Mouse (Mus musculus): ENCODE data around the gene Epb41. TPM values are rescaled to one million over a fixed set of nuclear protein-coding genes. Genes with fewer than 3 reads are reported as not detected.
A peak's percentile ranks its signal among the peaks of the same experiment; 100 is the strongest.

Gene Epb41
- polyA plus RNA-seq, 1 experiment from 2014 or later: 133 TPM

DNA sequence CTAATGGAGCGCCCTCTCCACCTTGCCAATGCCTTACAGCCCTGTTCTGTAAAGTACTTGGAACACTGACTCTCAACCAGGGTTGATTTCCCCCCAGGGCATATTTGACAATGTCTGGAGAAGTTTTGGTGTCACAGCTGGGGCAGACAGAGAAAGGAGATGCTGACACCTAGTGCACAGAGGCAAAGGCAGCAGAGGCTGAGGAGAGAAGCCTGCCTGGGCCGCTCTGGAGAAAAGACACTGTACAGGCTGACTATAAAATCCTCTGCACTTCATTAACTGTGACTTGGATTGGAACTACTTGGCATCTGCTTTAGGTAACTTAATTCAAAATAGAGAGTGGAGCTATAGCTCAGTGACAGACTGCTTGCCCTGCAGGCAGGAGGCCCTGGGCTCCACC lies 106.2 kb downstream of the Epb41 start:
- no peaks in the 10 kb centered on the region for H3K27me3 ChIP-seq (replicated peaks; ENCODE audit: low read depth, poor library complexity, severe bottlenecking)
- DNase-seq (ENCODE audit: low spot score): no peak
- H3K27ac ChIP-seq (replicated peaks): no peak overlapping the region
- peaks cover 97% of the 10 kb centered on the region for H3K36me3 ChIP-seq (replicated peaks)
- 89% methylated on average over 2 of the region's 2 CpGs for WGBS
- H3K4me1 ChIP-seq: no peaks in the 10 kb centered on the region
- no peak overlapping the region for H3K4me3 ChIP-seq
- H3K9me3 ChIP-seq: no peaks in the 10 kb centered on the region

DNA sequence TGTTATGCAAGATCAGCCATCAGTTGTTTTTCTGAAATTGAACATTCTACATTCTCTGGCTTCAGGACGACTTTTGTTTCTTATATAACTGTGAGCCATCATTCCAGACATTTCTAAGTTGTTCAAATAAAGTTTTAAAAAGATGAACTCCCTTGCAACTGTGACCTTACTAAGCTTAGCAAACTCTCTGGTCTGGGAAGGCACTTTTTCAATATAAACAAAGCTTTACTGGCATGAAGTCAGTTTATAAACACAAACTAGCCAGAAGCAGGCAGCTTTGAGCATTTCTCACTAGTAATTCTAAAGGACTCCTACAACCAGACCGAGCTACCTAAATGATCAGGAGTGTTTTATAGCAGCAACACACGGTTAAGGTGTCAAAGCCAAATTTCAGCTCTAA lies 118.0 kb downstream of the Epb41 start:
- peaks cover 89% of the 10 kb centered on the region for H3K36me3 ChIP-seq (replicated peaks)
- no peaks in the 10 kb centered on the region for H3K4me1 ChIP-seq
- H3K4me3 ChIP-seq: no peak overlapping the region
- 87% methylated on average over 3 of the region's 3 CpGs for WGBS
- no peaks in the 10 kb centered on the region for H3K27me3 ChIP-seq (replicated peaks; ENCODE audit: low read depth, poor library complexity, severe bottlenecking)
- no peak overlapping the region for H3K27ac ChIP-seq (replicated peaks)
- H3K9me3 ChIP-seq: no peaks in the 10 kb centered on the region
- DNase-seq (ENCODE audit: low spot score): no peak

DNA sequence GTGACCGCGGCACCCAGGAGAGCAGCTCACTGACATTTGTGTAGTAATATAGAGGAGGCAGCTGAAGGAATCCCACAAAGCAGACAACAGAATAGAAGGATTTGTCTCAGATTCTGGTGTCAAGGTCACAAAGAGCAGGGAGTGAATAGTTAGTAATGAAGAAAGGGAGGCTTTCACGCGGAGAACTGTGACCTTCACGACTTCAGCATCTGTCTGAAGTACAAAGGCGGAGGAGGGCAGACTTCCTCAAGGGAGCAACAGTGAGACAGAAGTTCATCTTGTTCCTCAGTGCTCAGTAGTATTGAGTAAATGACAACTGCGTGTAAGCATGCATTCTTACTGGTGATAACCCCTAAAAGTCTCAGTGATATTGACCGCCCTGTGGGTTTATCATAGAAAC lies 124.5 kb downstream of the Epb41 start:
- peaks cover 75% of the 10 kb centered on the region for H3K36me3 ChIP-seq (replicated peaks)
- H3K27me3 ChIP-seq (replicated peaks; ENCODE audit: low read depth, poor library complexity, severe bottlenecking): no peaks in the 10 kb centered on the region
- no peak overlapping the region for H3K4me3 ChIP-seq
- H3K27ac ChIP-seq (replicated peaks): no peak overlapping the region
- no peak for DNase-seq (ENCODE audit: low spot score)
- 74% methylated on average over 8 of the region's 8 CpGs for WGBS
- H3K9me3 ChIP-seq: no peaks in the 10 kb centered on the region
- peaks cover 18% of the 10 kb centered on the region for H3K4me1 ChIP-seq

DNA sequence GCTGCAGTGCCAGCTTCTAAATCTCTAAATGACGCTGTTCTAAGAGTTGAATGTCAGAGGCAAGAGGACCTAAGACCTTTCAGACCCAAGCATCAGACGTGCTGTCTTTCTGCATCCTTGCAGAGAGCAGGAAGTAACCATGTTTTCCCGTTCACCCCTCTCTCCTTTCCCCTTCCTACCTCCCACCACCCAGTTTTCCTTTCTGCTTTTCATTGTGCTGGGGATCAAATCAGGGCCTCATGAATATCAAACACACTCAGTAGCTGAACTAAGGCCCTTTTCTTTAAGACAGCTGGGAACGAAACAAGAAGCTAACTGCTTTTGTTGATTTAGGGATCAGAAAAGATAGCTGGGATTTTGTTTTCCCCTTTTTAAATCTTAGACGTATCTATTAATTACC lies 125.2 kb downstream of the Epb41 start:
- Histone ChIP-seq H3K4me3 (no peak overlapping the region), H3K4me1 (peaks cover 18% of the 10 kb centered on the region), H3K36me3 (replicated peaks) (peaks cover 72% of the 10 kb centered on the region), H3K9me3 (no peaks in the 10 kb centered on the region), H3K27ac (replicated peaks) (no peak overlapping the region), H3K27me3 (replicated peaks; ENCODE audit: low read depth, poor library complexity, severe bottlenecking) (no peaks in the 10 kb centered on the region)
- DNase-seq (ENCODE audit: low spot score): no peak
- WGBS: 51% methylated on average over 5 of the region's 5 CpGs

DNA sequence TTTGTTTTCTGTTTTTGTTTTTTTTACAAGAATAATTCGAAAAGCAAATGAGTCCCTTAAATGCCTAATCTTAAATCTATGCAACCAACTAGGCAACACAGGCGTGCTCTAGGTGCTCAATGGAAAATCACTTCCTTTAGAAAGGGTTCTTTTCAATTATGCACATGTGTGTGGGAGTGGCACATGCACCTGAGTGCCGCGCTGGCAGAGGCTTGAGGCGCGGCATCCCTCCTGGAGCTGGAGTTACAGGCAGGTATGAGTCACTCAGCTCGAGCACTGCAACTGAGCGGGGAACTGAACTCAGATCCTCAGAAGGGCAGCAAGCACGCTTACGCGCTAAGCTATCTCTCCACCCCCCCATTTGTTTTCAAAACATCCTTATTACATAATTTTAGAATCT lies 127.3 kb downstream of the Epb41 start:
- no peak for DNase-seq (ENCODE audit: low spot score)
- Histone ChIP-seq H3K9me3 (no peaks in the 10 kb centered on the region), H3K27me3 (replicated peaks; ENCODE audit: low read depth, poor library complexity, severe bottlenecking) (no peaks in the 10 kb centered on the region), H3K4me3 (no peak overlapping the region), H3K36me3 (replicated peaks) (peaks cover 64% of the 10 kb centered on the region), H3K27ac (replicated peaks) (no peak overlapping the region), H3K4me1 (peaks cover 18% of the 10 kb centered on the region)
- 91% methylated on average over 11 of the region's 11 CpGs for WGBS

DNA sequence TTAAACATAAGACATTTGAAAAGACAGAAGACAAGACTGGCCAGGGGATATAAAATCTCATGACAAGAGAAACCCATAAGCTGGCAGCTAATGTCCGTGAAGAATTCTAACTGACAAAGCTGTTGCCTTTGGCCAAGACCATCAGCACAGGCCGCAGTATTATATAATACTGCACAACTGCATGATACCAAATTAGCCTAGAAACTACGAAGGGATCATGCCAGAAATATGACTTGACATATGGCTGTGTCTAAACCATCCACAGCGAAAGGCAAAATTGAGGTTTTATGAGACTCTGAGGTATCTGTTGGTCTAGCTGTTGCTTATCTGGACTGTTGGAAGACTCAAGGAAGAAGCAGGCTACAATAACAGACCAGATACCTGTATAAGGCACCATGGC lies 134.3 kb downstream of the Epb41 start:
- 95% methylated on average over 4 of the region's 4 CpGs for WGBS
- no peak overlapping the region for H3K4me3 ChIP-seq

DNA sequence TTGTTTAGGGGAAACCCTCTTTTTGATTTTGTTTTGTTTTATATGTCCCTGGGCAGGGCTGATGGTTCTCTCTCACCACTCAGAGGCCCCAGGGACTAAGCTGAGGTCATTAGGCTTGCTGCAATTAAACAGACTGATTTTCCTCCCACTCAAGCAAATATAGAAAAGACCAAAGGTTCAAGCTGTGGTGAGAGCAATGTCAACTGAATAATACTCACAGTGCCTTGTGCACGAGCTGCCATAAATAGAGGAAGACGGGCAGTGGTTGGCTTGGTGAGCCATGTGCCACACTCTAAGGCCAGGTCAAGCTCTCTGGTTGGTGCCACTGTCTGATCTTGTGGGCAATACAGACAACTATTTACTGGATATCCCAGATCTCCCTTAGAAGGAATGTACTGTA lies 135.7 kb downstream of the Epb41 start:
- 89% methylated on average over 2 of the region's 2 CpGs for WGBS
- Histone ChIP-seq H3K4me1 (no peaks in the 10 kb centered on the region), H3K27me3 (replicated peaks; ENCODE audit: low read depth, poor library complexity, severe bottlenecking) (no peaks in the 10 kb centered on the region), H3K9me3 (no peaks in the 10 kb centered on the region), H3K27ac (replicated peaks) (no peak overlapping the region), H3K4me3 (no peak overlapping the region), H3K36me3 (replicated peaks) (peaks cover 80% of the 10 kb centered on the region)
- DNase-seq (ENCODE audit: low spot score): no peak

More for the DNA sequence above, 134.3 kb downstream of the Epb41 start:
- Histone ChIP-seq H3K27me3 (replicated peaks; ENCODE audit: low read depth, poor library complexity, severe bottlenecking) (no peaks in the 10 kb centered on the region), H3K4me1 (no peaks in the 10 kb centered on the region), H3K27ac (replicated peaks) (no peak overlapping the region), H3K36me3 (replicated peaks) (peaks cover 76% of the 10 kb centered on the region), H3K9me3 (no peaks in the 10 kb centered on the region)
- DNase-seq (ENCODE audit: low spot score): no peak

DNA sequence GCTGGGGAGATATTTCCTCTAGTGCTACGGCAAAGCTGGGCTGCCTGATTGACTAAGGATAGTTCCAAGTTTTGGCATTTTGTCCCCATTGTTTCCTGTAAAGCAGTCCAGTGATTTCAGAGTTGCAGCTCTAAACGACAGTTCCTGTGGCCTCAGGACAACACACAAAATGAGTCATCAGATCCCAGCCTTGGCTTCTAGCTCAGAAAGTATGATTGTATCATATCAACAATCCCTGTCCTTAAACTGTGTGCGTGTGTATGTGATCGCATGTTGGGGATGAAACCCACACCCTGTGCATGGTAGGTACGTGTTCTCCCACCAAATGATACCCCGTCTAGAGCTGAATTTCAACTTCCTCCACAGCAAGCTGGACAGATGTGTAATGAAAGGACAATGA lies 146.0 kb downstream of the Epb41 start:
- H3K27me3 ChIP-seq (replicated peaks; ENCODE audit: low read depth, poor library complexity, severe bottlenecking): peaks cover 13% of the 10 kb centered on the region
- no peak overlapping the region for H3K27ac ChIP-seq (replicated peaks)
- H3K4me3 ChIP-seq: no peak overlapping the region
- 88% methylated on average over 6 of the region's 6 CpGs for WGBS
- H3K4me1 ChIP-seq: peaks cover 28% of the 10 kb centered on the region
- H3K9me3 ChIP-seq: no peaks in the 10 kb centered on the region
- H3K36me3 ChIP-seq (replicated peaks): peaks cover 100% of the 10 kb centered on the region
- DNase-seq (ENCODE audit: low spot score): no peak

DNA sequence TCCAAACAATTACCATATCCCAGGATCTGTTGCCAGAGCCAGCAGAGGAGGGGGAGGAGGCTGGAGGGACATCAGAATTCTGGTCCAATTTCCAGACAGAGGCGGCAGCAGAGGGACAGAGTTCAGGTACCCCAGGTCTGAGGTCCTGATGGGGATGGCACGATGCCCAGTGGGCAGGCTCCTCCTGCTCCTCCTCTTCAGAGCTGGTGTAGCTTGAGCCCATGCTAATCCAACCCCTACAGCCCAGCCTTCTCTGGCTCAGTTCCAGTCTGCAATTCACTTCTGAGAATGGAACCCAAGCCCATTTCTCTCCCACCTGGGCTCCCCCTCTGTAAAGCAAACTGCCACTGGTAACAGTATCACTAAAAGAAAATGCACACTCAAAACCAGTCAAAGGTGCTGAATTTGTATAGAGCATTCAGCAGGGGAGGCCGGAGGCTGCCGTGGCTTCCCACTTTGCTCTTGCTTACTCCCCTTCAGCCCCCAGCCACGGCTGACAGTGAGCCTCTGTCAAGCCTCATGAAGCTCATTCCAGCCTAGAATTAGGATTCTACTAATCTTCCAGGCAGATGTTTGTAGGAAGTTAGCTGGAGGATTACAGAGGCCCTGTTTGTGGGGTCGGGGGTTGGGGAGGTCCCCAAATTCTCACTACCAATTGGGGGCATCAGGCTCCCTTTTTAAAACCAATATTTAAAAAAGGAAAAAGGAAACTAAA lies 150.9 kb downstream of the Epb41 start:
- Histone ChIP-seq H3K27ac (replicated peaks) (no peak overlapping the region), H3K4me1 (peaks cover 74% of the 10 kb centered on the region), H3K27me3 (replicated peaks; ENCODE audit: low read depth, poor library complexity, severe bottlenecking) (peaks cover 62% of the 10 kb centered on the region), H3K4me3 (peak overlapping the region; percentile 11; the same call in 1 of the 2 replicates), H3K36me3 (replicated peaks) (peaks cover 71% of the 10 kb centered on the region), H3K9me3 (no peaks in the 10 kb centered on the region)
- DNase-seq (ENCODE audit: low spot score): no peak
- WGBS: 74% methylated on average over 6 of the region's 6 CpGs

DNA sequence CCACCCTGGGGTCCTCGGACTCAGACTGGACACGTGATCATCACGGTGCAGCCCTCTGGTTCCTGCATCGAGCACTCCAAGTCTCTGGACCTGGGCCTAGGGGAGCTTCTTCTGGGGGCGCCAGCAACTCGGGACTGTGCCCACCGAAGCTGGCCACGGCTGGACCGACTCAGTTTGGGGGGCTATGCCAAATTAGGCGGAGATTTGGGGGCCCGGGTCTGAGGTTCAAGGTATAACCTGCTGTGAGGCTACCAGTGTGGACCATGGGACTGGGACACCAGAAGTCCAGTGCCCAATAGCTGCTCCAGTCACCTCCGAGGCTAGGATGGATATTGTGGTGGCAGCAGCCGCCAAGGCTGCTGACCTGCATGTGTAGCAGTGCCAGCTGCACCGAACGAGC lies 152.7 kb downstream of the Epb41 start:
- WGBS: 57% methylated on average over 15 of the region's 15 CpGs
- peaks cover 52% of the 10 kb centered on the region for H3K36me3 ChIP-seq (replicated peaks)
- H3K27ac ChIP-seq (replicated peaks): peak overlapping the region; percentile 96
- peaks cover 90% of the 10 kb centered on the region for H3K4me1 ChIP-seq
- H3K27me3 ChIP-seq (replicated peaks; ENCODE audit: low read depth, poor library complexity, severe bottlenecking): peaks cover 81% of the 10 kb centered on the region
- no peak for DNase-seq (ENCODE audit: low spot score)
- peak overlapping the region; percentile 80 for H3K4me3 ChIP-seq
- no peaks in the 10 kb centered on the region for H3K9me3 ChIP-seq

DNA sequence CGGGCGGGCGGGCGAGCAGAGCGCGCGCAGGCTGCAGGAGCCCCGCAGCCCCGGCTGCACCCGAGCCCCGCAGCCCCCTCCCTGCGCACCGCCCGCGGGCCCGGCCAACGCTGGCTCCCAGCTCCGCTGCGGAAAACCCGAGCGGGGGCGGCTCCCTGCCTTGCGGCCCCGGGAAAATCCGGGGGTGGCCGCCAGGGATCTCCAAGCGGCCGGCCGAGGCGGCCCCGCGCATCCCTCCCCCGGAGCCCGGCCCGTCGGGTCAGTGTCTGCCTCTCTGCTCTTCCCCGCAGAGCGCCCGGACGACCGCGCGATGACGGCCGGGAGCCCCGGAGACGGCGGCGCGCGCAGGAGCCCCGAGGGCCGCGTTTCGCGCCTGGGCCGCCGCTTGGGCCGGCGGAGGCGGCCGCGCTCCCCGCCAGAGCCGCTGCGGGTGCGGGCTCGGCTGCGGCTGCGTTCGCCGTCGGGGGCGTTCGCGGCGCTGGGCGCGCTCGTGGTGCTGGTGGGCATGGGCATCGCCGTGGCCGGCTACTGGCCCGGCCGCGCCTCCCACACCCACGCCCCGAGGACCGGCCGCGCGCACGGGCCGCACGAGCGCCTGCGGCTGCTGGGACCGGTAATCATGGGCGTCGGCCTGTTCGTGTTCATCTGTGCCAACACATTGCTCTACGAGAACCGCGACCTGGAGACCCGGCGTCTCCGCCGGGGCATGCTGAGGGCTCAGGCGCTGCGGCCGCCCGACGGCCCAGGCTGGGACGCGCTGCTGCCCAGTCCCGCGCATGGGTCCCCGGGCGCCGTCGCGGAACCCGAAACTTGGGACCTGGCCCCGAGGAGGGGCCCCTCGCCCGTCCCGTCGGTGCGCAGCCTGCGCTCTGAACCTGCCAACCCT lies 153.4 kb downstream of the Epb41 start, which contains the start of gene Tmem200b:
TSS of gene Tmem200b (plus strand) at position 311 of the 886 bp plus-strand sequence.
- Histone ChIP-seq H3K27ac (replicated peaks) (peak within 1 kb of the TSS; percentile 96), H3K9me3 (no peaks in the 10 kb centered on the region), H3K4me1 (peaks cover 92% of the 10 kb centered on the region), H3K4me3 (peak within 1 kb of the TSS; percentile 80), H3K27me3 (replicated peaks; ENCODE audit: low read depth, poor library complexity, severe bottlenecking) (peaks cover 88% of the 10 kb centered on the region), H3K36me3 (replicated peaks) (peaks cover 45% of the 10 kb centered on the region)
- 1% methylated on average over 129 of the region's 130 CpGs for WGBS
- no peak for DNase-seq (ENCODE audit: low spot score)

DNA sequence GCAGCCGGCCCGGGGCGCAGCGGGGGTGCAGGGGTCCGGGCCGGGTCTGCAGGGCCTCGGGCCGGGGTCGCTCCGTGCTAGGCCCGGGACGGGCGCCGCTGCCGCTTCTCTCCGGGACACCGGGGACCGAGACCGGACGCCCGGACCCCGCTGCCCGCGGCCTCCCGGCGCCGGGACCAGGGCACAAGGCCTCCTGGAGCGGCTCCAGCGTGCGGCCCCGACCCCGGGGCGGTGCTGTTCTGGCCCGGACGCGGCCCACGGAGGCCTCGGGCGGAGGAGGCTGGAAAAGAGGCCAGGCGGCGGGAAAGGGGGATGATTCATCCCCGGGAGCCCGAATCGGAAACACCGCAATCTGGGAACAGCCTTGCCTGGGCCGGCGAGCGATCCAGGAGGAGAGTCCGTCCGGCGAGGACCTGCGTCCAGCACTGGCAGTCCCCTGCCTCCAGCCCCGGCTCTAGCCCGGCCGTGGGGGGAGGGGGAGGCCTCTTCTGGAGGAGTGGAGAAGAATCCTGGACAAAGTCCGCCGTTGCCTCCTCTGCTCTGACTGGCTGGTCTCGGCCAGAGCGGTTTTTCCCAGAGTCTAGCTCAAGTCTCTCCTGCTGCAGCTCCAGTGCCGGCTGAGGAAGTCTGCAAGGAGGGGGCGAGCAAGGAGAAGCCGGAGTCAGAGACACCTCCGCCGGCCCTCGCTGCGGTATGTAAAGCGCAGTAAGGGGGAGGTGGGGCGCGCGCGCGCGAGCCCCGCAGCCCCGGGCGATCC lies 154.3 kb downstream of the Epb41 start:
- Histone ChIP-seq H3K27ac (replicated peaks) (peak overlapping the region; percentile 96), H3K4me3 (peak overlapping the region; percentile 80), H3K27me3 (replicated peaks; ENCODE audit: low read depth, poor library complexity, severe bottlenecking) (peaks cover 97% of the 10 kb centered on the region), H3K9me3 (no peaks in the 10 kb centered on the region), H3K4me1 (peaks cover 93% of the 10 kb centered on the region), H3K36me3 (replicated peaks) (peaks cover 36% of the 10 kb centered on the region)
- peak; percentile 89 for DNase-seq (ENCODE audit: low spot score)
- under 1% methylated on average over 76 of the region's 76 CpGs for WGBS

Data from embryonic facial prominence, embryonic 10.5 days (tissue).